Mouse (Mus musculus) heart, embryonic 11.5 days (tissue): ENCODE measurements around the gene Smim20. TPM values are rescaled to one million over a fixed set of nuclear protein-coding genes. Genes with fewer than 3 reads are reported as not detected.

Experiments
- ATAC-seq: fragments of 200-750 bp; cut with Nextera tagmentation; replicated peaks from 2 replicates; pipeline ENCODE4 v1.8.0; 2017; ENCODE audit warnings: moderate library complexity; ENCODE audit not compliant: insufficient number of reproducible peaks, low FRiP score, low TSS enrichment
- H3K27ac ChIP-seq: fragments of 300-500 bp; sonication (generic); 2 replicates; pipeline ENCODE4 v1.5.1; 2014; ENCODE audit warnings: mild to moderate bottlenecking, low read depth, low read length
- H3K27me3 ChIP-seq: fragments of 300-500 bp; sonication (generic); 2 replicates; pipeline ENCODE4 v1.6.1; 2014; ENCODE audit warnings: mild to moderate bottlenecking, low read length, mixed read lengths; ENCODE audit not compliant: control insufficient read depth, insufficient read depth
- H3K36me3 ChIP-seq: fragments of 300-500 bp; sonication (generic); 2 replicates; pipeline ENCODE4 v1.6.1; 2014; ENCODE audit warnings: mild to moderate bottlenecking, low read length, moderate library complexity, mixed read lengths; ENCODE audit not compliant: control insufficient read depth, insufficient read depth
- H3K4me1 ChIP-seq: fragments of 300-500 bp; sonication (generic); 2 replicates; pipeline ENCODE4 v1.6.1; 2014; ENCODE audit warnings: low read length; ENCODE audit not compliant: control insufficient read depth, insufficient read depth
- H3K4me2 ChIP-seq: fragments of 300-500 bp; sonication (generic); 2 replicates; pipeline ENCODE4 v1.6.1; 2014; ENCODE audit warnings: mild to moderate bottlenecking, moderate library complexity
- H3K4me3 ChIP-seq: fragments of 300-500 bp; sonication (generic); 2 replicates; pipeline ENCODE4 v1.5.1; 2014; ENCODE audit warnings: low read depth, low read length
- H3K9ac ChIP-seq: fragments of 300-500 bp; sonication (generic); 2 replicates; pipeline ENCODE4 v1.6.1; 2014; ENCODE audit warnings: mild to moderate bottlenecking, low read depth, low read length, moderate library complexity
- H3K9me3 ChIP-seq: fragments of 300-500 bp; sonication (generic); replicated peaks from 2 replicates; pipeline ENCODE4 v1.6.1; 2016; ENCODE audit warnings: low read length; ENCODE audit not compliant: control insufficient read depth
- WGBS: fragments of 180-500 bp; shearing (Covaris S2); extraction: QIAGEN DNeasy Blood & Tissue Kit; methylation state at CpG from one replicate; pipeline ENCODE4 v1.1.7; 2014; ENCODE audit not compliant: insufficient replicate concordance; 5-methylcytosine and 5-hydroxymethylcytosine counted together
- polyA plus RNA-seq: library from polyadenylated mRNA; unstranded; fragments of >200 nt; fragmentation: Nextera tagmentation; extraction: Ambion mirVana; gene quantifications from 2 replicates; pipeline ENCODE4 v1.2.1, GENCODE M21; 2014

Smim20 gene
- polyA plus RNA-seq, 1 experiment from 2014 or later: 146 TPM

- Histone ChIP-seq H3K9ac (no peak overlapping the region), H3K4me2 (no peak overlapping the region), H3K9me3 (no peaks in the 10 kb centered on the region), H3K27ac (peak overlapping the region; percentile 41), H3K36me3 (no peaks in the 10 kb centered on the region), H3K4me1 (peaks cover 54% of the 10 kb centered on the region), H3K4me3 (no peak overlapping the region), H3K27me3 (no peaks in the 10 kb centered on the region)
- 69% methylated on average over 13 of the region's 13 CpGs for WGBS
- no peak for ATAC-seq
These were observed 4.2 kb downstream of the Smim20 start for GRCm38 (mm10) chr5:53270947-53271711.

- H3K9ac ChIP-seq: no peak overlapping the region
- no peak for ATAC-seq
- no peak overlapping the region for H3K27ac ChIP-seq
- H3K36me3 ChIP-seq: no peaks in the 10 kb centered on the region
- no peak overlapping the region for H3K4me3 ChIP-seq
- 87% methylated on average over 4 of the region's 4 CpGs for WGBS
- no peak overlapping the region for H3K4me2 ChIP-seq
- H3K9me3 ChIP-seq: no peaks in the 10 kb centered on the region
- H3K27me3 ChIP-seq: no peaks in the 10 kb centered on the region
- H3K4me1 ChIP-seq: peaks cover 52% of the 10 kb centered on the region
These were observed 5.7 kb downstream of the Smim20 start for GRCm38 (mm10) chr5:53272626-53273025.

- ATAC-seq: no peak
- Histone ChIP-seq H3K9me3 (no peaks in the 10 kb centered on the region), H3K36me3 (peaks cover 6% of the 10 kb centered on the region; the same call in 1 of the 2 replicates), H3K4me1 (peaks cover 44% of the 10 kb centered on the region), H3K4me3 (no peak overlapping the region), H3K9ac (no peak overlapping the region), H3K27ac (peak overlapping the region; percentile 46; the same call in 1 of the 2 replicates), H3K4me2 (peak overlapping the region; percentile 2; the same call in 1 of the 2 replicates), H3K27me3 (no peaks in the 10 kb centered on the region)
- 54% methylated on average over 5 of the region's 5 CpGs for WGBS
These were observed 7.0 kb downstream of the Smim20 start for GRCm38 (mm10) chr5:53273699-53274430.

GRCm38 (mm10) chr5:53274811-53275355 is 8.0 kb downstream of the Smim20 start:
- 48% methylated on average over 5 of the region's 5 CpGs for WGBS
- no peak overlapping the region; the same call in 1 of the 2 replicates for H3K9ac ChIP-seq
- peaks cover 43% of the 10 kb centered on the region for H3K4me1 ChIP-seq
- H3K27me3 ChIP-seq: no peaks in the 10 kb centered on the region
- H3K4me2 ChIP-seq: no peak overlapping the region
- H3K27ac ChIP-seq: no peak overlapping the region
- H3K4me3 ChIP-seq: no peak overlapping the region
- peaks cover 6% of the 10 kb centered on the region; the same call in 1 of the 2 replicates for H3K36me3 ChIP-seq
- ATAC-seq: no peak
- H3K9me3 ChIP-seq: no peaks in the 10 kb centered on the region

GRCm38 (mm10) chr5:53275376-53275775 is 8.5 kb downstream of the Smim20 start:
- Histone ChIP-seq H3K4me3 (no peak overlapping the region), H3K27ac (no peak overlapping the region), H3K4me1 (peaks cover 44% of the 10 kb centered on the region), H3K27me3 (no peaks in the 10 kb centered on the region), H3K9me3 (no peaks in the 10 kb centered on the region), H3K4me2 (no peak overlapping the region), H3K36me3 (peaks cover 6% of the 10 kb centered on the region; the same call in 1 of the 2 replicates), H3K9ac (no peak overlapping the region; the same call in 1 of the 2 replicates)
- no peak for ATAC-seq
- WGBS: 49% methylated on average over 3 of the region's 3 CpGs

DNA sequence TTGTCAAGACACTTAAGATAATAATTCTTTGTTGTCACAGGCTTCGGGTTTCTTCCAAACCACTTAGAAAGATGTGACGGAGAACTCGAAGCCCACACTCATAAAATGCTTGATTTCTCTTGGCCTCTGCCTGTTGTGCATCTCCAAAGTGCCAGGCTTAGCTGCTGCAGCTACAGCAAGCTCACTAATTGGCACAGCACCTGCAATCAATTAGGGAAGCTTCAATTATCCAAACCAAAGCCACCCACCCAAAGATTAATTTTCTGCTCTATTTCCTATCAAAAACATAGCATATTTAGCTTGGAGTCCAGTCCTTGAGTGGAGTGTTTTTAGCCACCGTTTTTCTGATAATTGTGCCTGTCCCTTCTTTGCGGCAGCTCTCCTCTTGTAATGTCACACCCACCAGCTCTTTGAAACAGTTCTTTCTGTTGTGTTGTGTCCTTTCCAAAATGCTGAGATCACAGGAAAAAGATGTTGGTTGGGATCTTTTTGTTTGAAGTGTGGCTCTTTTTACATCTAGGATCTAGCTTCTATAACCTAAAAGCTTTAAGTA is 9.7 kb downstream of the Smim20 start:
- no peak for ATAC-seq

GRCm38 (mm10) chr5:53277716-53278263 is 10.9 kb downstream of the Smim20 start:
- WGBS: 43% methylated on average over 4 of the region's 4 CpGs
- no peaks in the 10 kb centered on the region for H3K9me3 ChIP-seq
- H3K4me3 ChIP-seq: no peak overlapping the region
- H3K4me1 ChIP-seq: peaks cover 37% of the 10 kb centered on the region
- no peaks in the 10 kb centered on the region for H3K27me3 ChIP-seq
- peaks cover 6% of the 10 kb centered on the region; the same call in 1 of the 2 replicates for H3K36me3 ChIP-seq
- ATAC-seq: no peak
- no peak overlapping the region for H3K27ac ChIP-seq
- H3K4me2 ChIP-seq: no peak overlapping the region
- H3K9ac ChIP-seq: no peak overlapping the region

More for the DNA sequence above, 9.7 kb downstream of the Smim20 start:
- 64% methylated on average over 5 of the region's 5 CpGs for WGBS
- Histone ChIP-seq H3K4me1 (peaks cover 41% of the 10 kb centered on the region), H3K9me3 (no peaks in the 10 kb centered on the region), H3K4me2 (no peak overlapping the region), H3K4me3 (no peak overlapping the region), H3K27me3 (no peaks in the 10 kb centered on the region), H3K36me3 (peaks cover 6% of the 10 kb centered on the region; the same call in 1 of the 2 replicates), H3K27ac (no peak overlapping the region), H3K9ac (no peak overlapping the region)

DNA sequence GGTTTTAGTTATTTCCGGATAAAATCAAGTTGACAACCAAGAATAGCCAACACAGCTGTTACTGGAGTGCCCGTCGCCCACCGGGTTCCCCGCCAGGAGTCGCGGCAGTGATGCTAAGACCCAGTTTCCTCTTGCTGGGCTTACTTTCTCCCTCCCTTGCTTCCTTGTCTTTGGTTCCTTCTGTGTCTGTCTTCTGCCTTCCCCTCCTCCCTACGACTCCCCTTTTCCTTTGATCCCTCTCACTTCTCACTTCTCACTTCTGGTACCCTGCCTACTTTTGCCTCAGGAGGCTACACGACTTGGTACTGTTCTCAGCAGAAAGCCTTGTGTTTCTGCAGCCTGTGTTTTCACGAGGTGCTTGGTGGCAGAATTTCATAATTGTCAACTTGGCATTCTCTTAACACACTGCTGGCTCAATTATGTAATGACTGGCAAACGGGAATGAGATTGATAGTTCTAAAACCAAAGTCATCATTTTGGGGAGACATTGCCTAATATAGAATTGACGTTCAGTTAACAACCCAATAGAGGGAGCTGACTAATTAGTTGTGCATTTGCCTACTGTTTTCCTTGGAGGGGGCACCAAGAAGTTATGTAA is 12.4 kb downstream of the Smim20 start:
- no peaks in the 10 kb centered on the region for H3K9me3 ChIP-seq
- no peak overlapping the region for H3K4me3 ChIP-seq
- no peaks in the 10 kb centered on the region for H3K27me3 ChIP-seq
- ATAC-seq: no peak
- WGBS: 65% methylated on average over 12 of the region's 12 CpGs
- no peak overlapping the region for H3K4me2 ChIP-seq
- H3K4me1 ChIP-seq: peaks cover 27% of the 10 kb centered on the region
- peaks cover 6% of the 10 kb centered on the region; the same call in 1 of the 2 replicates for H3K36me3 ChIP-seq
- H3K9ac ChIP-seq: no peak overlapping the region
- no peak overlapping the region for H3K27ac ChIP-seq
